Mouse (Mus musculus) right cerebral cortex, postnatal 25 days (tissue): ENCODE data around the gene Cspg4.
A peak's percentile ranks its signal among the peaks of the same experiment; 100 is the strongest.

Source experiments
- DNase-seq: peaks from one replicate; pipeline ENCODE4 v3.0.0; 2022

Cspg4 gene

DNA sequence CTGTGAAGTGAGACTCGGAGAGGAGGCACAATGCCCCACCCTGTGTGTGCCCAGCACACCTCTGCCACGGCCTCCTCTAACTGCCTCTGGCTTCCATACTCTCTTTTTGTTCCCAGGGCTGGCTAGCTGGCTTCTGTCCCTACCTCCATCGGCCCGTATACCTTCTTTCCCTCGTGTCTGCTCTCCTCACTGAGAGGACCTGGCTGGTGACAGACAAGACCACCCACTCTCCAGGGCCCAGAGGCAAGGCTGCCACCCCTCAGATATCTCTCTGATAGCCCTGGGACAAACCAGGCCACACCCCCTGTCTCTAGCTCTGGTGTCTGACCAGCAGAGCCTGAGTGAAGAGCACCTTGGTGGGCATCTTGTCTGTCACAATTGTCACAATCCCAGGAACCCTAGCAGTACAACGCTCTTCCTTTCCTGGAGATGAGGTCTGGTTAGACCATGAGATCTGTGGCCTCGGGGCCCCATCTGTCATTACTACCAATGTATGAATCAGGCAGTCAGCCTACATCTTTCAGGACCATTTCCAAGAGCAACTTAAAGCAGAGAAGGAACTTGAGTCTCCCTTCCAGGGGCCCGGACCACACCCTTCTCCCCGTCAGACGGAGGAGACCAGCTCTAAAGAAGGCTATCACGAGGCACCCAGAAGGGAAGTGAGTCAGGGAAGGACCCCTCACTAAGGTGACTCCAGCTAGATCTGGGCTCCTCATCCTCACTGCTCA is 1.0 kb downstream of the Cspg4 start:
- no peak for DNase-seq

DNA sequence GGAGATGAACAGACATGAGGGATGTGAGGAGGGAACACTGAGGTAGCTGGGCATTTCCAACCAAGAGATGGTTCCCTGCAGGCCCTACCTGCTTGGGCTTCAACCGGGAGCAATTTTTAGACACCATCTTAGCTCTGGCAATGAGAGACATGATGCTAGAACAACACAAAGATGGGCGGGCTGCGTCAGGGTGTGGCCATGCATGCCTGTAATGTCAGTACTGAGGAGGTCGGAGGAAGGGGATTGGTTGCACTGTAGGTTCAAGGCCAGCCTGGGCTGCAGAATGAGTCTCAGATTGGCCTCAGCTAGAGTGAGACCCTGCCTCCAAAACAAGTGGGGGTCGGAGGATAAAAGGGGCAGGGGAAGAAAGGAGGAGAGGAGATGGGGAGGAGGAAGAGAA is 1.6 kb downstream of the Cspg4 start:
- DNase-seq: no peak

DNA sequence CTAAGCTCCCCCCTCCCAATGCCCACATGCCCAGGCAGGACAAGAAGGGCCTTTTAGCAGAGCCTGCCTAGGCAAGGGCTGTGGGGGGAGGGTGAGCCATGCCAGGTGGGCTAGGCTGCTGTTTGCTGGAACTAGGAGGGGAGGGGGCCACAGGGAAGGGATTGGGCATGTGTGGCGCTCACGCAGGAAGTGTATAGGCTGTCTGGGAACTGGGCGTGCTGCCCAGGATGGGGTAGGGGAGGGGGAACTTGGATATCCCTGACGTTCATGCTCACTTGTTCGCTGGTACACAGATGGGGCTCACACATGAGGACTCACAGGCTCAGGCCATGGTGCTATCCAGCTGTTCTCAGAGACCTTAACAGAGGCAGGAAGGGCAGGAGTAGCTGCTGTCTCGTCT is 3.5 kb downstream of the Cspg4 start:
- peak; percentile 68 for DNase-seq

DNA sequence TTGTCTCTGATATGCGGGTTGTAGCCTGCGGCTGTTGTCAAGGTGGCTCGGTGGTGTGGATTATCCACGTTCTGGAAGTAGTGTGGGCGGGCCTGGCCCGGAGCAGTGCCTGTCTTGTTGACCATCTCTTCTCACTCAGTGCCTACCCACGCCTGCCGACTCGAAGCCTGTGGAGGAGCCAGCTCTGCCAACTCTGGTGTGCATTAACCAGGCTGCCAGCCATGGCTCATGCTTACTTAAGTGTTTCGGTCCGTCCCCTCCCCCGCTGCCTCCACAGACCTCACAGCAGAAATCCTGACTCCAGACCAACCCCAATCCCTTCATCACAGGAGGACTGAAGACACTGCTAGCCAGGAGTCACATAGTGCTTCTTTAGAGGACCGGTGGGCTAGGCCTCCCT is 4.7 kb downstream of the Cspg4 start:
- DNase-seq: peak; percentile 81

DNA sequence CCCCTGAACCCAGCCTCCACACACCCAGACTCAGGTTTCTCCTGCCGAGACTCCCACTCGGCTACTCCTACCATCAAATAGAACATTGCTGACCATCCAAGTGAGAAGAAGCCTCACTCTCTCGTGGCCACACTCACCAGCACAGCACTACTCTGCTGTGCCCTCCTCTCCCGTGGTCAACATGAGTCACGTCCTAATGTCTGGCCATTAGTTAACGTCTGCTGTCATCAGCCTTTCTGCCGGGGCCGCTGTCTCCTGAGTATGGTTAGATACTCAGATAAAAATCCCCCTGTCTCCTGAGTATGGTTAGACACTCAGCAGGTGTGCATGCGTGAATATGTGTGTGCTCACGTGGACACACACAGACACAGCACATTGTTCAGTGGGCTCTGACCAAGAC is 5.9 kb downstream of the Cspg4 start:
- no peak for DNase-seq

DNA sequence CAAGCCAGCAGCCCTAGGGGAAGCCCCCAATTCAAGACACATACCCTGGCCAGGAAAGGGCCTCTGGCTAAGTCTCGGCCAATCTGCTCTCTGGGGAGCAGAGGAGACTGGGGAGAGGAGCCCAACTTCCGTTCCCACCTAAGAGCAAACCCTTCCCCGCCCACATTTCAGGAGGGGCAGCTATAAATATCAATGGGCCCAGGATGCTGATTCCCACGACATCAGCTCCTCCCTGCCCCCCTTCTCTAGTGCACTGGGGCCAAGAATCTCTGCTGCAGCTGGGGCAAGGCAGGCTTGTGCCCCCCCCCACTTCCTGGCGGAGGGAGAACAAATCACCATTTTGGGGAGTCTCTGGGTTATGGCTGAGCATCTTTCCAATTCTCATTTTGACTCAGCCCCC is 6.4 kb downstream of the Cspg4 start:
- DNase-seq: no peak

DNA sequence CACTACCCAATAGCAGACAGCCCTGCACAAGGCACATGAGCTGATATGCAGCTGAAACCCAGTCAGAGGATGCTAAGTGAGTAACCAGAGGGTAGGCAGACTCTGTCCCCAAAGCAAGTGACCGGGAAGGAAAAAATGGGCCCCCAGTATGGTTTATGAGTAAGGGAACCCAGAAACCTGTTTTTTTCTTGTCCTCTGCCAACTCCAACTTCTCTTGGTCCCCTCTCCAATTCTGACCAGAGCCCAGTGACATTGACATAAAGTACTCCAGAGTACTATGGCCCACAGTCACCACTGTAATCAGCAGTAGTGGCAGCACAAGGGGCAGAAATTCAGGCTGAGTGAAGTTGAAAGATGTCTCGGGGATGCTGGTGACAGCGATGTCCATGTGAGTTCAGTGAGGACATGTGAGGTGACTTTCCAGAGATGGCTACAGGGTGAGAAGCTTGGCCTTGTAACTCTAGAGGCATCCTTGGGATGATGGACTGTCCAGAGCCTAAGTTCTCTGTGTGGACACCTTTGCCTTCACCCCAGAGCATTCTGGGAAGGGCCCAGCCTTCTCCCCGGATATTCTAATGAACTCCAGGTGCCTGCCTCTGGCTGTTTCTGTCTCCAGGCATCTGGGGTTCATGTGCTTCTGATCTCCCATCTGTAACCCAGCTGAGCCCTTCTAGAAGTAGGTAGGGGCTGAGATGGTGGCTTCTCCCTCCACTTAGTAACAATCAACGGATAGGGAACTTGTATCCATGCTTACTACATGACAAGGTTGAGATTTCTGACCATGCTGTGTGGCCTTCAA is 7.5 kb downstream of the Cspg4 start:
- no peak for DNase-seq

DNA sequence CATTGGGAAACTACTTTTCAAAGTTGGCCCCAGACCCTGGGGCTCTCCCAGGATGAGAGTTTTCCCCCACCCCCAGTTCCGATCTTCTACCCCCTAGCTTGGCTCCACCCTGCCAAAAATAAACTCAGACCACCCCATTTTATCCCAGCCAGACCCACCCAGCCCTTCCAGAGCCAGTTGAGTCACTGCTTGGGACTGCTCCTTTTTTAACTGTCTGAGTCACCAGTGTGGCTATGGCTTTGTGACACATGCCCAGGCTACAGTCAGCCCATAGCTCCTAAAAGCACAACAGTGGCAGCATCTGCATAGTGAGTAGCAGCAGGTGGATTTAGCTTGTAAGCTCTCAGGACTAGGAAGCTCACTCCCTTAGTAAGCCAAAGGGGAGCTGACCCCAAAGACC is 8.3 kb downstream of the Cspg4 start:
- no peak for DNase-seq

DNA sequence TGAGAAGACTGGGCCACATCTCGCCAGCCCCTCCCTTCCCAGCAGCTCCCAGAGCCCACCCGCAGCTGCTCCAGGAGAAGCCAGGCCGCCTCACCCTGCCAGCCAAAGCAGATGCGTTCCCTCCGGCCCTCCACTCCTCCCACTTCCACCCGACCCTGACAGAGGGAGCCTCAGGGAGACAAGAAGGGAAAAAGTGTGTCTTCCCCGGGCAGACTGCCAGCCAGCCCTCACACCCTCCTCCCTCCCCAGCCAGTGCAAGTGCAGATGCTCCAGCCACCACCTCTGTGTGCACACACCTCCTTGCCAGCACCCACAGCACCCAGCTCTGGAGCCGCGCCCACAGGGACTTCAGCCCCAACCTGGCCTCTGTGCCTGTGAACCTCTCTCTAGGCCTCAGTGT is 12.0 kb downstream of the Cspg4 start:
- DNase-seq: no peak

DNA sequence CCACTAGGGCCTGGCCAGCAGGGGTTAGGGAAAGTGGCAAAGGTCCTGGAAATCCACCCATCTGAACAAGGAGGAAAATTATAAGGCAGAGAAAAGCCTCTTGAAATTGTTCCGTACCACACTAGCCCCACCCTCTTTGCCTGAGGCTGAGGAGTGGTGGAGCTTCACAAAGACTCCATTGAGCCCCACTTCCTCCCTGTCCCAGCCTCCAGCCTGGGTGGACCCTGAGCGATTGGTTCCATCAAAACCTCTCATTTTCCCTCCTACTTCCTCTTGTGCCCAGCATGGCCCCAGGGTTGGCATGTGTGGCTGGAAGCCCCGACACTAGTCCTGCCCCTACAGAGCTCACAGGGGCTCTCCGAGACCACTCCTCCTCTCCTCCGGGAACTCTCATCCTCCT is 12.5 kb downstream of the Cspg4 start:
- DNase-seq: no peak

DNA sequence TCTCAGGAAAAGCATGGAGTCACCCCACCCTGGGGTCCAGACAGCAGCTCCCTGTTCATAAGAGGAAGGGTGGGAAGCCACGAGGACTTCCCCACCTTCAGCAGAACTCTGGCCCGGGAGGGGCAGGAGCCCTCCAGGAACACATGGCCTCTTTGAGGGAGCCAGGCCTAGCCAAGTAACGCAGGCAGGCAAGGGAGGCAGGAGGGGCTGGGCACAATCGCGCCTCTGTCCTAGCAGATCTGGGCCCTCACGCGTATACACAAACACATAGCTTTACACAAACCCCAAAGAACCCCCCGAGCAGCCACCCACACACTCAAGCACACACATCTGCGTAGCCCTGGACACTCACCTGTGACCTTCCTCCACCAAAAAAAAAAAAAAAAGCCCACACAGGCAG is 16.0 kb downstream of the Cspg4 start:
- no peak for DNase-seq

DNA sequence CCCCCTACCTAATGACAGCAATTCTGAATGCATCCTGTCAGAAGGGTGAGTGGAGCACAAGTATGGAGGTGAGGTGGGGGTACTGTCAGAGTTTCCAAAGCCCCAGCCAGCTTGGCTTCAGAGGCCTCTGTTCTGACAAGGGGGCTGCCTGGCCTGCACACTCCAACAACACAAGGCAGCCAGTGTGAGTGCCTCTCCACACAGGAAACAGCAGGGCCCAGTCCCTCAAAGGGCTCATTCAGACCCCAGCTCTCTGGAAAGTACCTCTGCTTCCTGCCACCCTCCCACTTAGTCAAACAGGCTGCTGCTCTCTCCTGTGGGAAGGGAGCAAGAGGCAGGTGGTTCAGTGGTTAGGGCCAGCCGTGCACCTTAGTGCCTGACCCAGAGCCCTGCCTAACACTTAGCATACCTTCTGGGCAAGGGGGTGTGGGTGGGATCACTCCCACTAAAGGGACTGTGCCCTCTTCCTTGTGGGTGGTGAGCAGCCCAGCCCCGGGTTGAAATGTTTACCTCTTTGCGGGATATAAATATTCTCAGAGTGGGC is 16.8 kb downstream of the Cspg4 start:
- no peak for DNase-seq

DNA sequence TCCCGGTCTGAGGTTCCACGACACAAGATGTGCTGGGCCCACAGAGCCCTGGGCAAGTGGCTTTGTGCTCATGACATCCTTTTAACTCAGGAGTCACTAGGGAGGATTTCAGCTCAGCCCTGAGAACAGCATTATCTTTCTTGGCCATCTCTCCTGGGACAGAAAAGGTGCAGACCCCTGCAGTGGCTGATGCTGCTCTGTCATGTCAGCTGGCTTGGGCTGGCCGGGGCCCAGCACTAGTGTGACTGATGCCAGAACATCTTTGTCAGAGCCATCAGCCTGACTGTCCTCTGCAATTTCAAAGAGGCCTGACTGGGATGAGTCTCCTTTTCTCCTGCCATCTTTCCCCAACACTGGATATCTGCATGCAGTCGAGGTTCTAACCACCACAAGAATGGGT is 17.4 kb downstream of the Cspg4 start:
- DNase-seq: no peak

DNA sequence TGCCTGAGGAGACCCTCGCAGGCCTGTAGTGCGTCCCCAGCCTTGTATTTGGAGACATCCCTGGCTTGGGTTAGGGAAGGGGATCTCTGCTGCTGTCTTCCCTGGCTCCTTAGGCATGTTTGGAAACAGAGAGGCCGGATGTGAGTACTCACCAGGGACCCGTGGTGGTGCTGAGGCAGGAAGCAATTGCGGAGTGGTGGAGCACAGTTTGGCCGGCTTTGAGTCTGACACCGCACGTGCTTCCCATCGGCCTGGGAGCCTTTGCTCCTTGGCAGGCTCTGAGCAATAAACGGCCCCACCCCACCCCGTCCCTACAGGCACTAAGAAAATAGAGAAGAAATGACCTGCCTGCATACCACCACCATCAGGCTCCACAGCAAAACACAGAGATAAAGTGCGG is 18.0 kb downstream of the Cspg4 start:
- no peak for DNase-seq

DNA sequence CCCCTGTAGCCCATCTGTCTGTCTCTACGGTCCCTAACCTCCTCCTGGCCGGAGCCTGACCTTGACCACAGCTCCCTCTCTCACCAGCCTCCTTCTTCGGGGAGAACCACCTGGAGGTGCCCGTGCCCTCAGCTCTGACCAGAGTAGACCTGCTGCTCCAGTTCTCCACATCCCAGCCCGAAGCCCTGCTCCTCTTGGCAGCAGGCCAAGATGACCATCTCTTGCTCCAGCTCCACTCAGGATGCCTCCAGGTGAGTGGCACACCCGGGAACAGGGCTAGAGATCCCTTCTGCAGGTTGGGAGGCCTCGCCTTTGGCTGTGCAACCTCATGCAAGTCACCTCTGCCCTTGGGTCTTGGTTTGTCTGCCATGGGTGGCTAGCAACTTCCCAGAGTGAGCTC is 18.6 kb downstream of the Cspg4 start:
- no peak for DNase-seq

DNA sequence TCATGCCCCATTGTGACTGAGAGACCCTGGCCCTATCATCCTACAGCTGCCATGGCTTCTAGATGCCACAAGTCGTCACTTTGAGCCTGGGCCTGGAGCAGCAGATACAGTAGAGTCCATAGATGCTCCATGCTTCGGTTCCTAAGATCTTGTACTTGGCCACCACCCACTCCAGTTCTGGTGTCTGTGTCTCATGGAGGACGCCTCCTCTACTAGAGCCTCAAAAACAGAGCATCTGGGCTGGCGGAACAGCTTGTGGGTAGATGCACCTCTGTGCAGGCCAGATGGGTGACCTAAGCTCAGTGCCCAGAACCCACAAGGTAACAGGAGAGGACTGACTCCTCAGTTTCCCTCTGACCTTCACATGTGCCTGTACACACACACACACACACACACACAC is 19.5 kb downstream of the Cspg4 start:
- DNase-seq: no peak

DNA sequence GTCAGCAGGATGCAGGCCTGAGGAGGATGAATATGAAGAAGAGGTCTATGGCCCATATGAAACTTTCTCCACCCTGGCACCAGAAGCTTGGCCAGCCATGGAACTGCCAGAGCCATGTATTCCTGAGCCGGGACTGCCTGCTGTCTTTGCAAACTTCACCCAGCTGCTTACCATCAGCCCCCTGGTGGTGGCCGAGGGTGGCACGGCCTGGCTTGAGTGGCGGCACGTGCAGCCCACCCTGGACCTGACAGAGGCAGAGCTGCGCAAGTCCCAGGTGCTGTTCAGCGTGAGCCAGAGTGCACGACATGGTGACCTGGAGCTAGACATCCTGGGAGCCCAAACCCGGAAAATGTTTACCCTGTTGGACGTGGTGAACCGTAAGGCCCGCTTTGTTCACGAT is 21.3 kb downstream of the Cspg4 start:
- no peak for DNase-seq

DNA sequence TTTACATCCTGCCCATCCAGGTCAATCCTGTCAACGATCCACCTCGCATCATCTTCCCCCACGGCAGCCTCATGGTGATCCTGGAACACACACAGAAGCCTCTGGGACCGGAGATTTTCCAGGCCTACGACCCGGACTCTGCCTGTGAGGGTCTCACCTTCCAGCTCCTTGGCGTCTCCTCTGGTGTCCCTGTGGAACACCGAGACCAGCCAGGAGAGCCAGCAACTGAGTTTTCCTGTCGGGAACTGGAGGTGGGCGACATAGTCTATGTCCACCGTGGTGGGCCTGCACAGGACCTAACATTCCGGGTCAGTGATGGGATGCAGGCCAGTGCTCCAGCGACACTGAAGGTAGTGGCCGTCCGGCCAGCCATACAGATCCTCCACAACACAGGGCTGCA is 21.8 kb downstream of the Cspg4 start:
- no peak for DNase-seq

DNA sequence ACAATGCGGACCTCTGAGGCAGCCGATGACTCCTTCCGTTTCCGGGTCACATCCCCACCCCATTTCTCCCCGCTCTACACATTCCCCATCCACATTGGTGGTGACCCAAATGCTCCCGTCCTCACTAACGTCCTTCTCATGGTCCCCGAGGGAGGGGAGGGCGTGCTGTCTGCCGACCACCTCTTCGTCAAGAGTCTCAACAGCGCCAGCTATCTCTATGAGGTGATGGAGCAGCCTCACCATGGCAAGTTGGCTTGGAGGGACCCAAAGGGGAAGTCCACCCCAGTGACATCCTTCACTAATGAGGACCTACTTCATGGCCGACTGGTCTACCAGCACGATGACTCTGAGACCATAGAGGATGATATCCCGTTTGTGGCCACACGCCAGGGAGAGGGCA is 22.7 kb downstream of the Cspg4 start:
- DNase-seq: no peak

DNA sequence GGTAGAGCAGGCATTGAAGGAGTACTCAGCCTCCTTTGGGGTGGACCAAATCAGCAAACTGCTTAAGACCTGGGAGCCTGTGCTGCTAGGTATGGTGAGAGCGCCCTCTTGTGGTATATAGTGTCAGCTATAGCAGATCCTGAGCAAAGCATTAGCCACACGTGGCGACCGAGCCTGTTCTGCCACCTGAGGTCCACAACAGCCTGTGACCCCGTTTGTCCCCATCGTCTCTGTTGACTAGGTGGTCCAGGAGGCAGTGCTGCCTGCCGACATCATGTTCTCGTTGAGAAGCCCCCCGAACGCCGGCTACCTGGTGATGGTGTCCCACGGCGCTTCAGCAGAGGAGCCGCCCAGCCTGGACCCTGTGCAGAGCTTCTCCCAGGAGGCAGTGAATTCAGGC is 25.0 kb downstream of the Cspg4 start:
- DNase-seq: peak; percentile 71

DNA sequence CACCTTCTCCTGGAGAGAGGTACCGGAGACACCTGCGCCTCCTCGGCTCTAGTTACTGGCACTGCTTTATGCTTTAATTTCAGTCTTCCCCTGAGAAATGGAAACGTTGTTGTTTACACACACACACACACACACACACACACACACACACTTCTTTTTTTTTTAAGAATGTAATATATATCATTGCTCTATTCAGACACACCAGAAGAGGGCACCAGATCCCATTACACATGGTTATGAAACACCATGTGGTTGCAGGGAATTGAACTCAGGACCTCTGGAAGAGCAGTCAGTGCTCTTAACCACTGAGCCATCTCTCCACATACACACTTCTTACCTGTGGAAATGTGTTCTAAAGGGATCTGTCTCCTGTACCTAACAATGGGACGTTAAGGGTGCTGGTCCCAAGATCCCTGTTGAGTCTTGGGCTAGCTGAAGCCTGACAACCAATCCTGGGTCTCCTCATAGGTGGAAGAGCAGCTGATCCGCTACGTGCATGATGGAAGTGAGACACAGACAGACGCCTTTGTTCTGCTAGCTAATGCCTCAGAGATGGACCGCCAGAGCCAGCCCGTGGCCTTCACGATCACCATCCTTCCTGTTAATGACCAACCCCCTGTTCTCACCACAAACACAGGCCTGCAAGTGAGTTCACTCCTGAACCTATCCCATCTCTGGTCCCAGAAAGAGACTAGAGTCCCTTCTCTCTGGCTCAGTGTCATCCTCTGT is 25.9 kb downstream of the Cspg4 start:
- DNase-seq: no peak

DNA sequence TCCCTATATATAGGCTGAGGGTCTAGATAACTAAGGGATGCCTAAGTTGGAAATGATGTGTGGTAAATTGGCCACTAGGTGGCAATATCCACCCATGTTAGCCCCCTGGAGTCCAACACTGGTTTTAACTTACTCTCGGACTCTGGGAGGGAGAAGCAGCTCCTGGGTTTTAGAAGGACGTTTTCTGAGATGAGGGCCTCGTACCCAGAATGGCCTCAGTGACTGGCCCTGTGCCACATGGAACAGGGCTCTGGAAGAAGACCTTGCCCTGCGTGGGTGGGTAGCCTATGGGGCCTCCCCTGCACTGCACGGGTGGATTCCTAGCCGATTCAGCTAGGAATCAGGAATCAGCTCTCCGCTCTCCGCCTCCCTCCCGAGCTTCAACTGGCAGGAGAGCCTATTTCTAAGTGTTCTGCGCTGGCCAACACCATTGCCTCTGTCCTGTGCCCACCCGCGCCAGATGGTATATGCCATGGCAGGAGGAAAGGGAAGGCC is 26.7 kb downstream of the Cspg4 start:
- DNase-seq: peak; percentile 60

DNA sequence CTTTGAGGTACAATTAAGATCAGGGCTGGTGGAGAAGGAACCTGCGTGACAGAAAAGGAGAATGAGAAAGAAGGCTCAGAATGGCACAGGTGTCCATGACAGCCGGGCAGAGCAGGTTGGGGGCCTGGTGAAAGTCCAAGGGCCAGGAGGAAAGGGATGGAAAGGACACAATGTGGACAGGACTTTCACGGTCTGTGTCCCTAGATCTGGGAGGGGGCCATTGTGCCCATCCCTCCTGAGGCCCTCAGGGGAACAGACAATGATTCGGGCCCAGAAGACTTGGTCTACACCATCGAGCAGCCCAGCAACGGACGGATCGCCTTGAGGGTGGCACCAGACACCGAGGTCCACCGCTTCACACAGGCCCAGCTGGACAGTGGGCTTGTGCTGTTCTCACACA is 27.3 kb downstream of the Cspg4 start:
- DNase-seq: no peak

DNA sequence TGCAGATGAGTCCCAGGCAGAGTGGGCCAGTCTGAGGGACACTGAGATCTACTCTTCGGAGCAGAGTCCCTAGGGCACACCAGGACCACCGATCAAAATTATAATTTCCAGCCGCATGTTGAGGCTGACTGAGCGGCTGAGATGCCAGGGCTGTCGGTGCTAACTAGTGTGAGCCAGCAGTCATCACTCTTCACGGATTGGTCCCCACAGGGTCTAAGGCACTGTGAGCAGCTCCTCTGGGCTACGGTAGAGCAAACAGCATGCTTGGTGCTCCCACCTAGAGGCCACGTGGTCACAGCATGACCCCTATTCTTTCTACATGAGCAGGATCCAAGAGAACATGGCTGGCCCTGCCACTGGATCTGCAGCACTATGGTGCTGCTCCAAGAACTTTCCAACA is 28.5 kb downstream of the Cspg4 start:
- no peak for DNase-seq
